Mouse (Mus musculus): Measurements from ENCODE around the gene Psd4. TPM values are rescaled to one million over a fixed set of nuclear protein-coding genes. Genes with fewer than 3 reads are reported as not detected.

Psd4 gene
- polyA plus RNA-seq, 1 experiment from 2014 or later, result 6.3 TPM

GRCm38 (mm10) chr2:24363818-24364217, 3.6 kb upstream of the Psd4 start:
- no peaks in the 10 kb centered on the region for H3K36me3 ChIP-seq
- no peak overlapping the region for H3K4me2 ChIP-seq (replicated peaks)
- H3K4me3 ChIP-seq (replicated peaks), result no peak overlapping the region
- H3K9me3 ChIP-seq, result no peaks in the 10 kb centered on the region
- H3K9ac ChIP-seq, result no peak overlapping the region
- 76% methylated on average over 3 of the region's 3 CpGs for WGBS
- no peaks in the 10 kb centered on the region for H3K4me1 ChIP-seq (replicated peaks)
- no peak for ATAC-seq
- H3K27ac ChIP-seq, result no peak overlapping the region
- no peaks in the 10 kb centered on the region for H3K27me3 ChIP-seq (replicated peaks)

DNA sequence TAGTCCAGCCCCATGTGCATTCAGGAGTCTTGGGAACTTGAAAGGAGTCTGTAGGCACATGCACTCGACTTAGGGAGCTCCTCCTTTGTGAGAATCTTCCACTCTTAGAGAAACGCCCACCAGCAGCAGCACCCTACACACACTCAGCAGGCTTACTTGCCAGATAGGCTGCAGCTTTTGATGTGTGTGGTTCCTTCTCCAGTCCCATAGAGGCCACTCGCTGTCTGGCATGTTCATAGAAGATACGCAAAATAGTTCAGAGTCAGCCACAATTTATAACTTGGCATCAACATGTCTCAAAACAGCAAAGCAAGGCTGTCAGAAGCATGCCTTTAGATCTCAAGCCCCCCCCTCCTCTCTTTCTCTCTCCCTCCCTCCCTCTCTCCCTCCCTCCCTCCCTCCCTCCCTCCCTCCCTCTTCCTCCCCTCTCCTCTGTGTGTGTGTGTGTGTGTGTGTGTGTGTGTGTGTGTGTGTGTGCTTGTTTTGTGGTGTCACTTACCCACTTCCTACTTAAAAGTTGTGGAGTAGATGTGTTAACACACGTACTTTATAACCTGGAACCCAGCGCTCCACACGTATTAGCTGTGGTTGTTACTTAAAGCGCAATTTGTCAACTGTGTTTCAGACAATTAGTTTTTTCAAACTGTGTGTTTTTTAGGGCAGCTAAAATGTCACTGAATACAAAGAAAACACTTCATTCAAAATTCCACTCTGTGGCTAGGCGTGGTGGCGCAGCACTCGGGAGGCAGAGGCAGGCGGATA, 985 bp upstream of the Psd4 start:
- ATAC-seq, result no peak
- Histone ChIP-seq H3K4me3 (replicated peaks) (no peak overlapping the region), H3K4me2 (replicated peaks) (no peak overlapping the region), H3K4me1 (replicated peaks) (no peaks in the 10 kb centered on the region), H3K27ac (no peak overlapping the region), H3K27me3 (replicated peaks) (no peaks in the 10 kb centered on the region), H3K36me3 (no peaks in the 10 kb centered on the region), H3K9me3 (no peaks in the 10 kb centered on the region), H3K9ac (no peak overlapping the region)
- 76% methylated on average over 12 of the region's 12 CpGs for WGBS

GRCm38 (mm10) chr2:24367895-24368261, 498 bp downstream of the Psd4 start:
- H3K4me2 ChIP-seq (replicated peaks), result peak overlapping the region; percentile 65
- H3K9me3 ChIP-seq, result no peaks in the 10 kb centered on the region
- H3K27me3 ChIP-seq (replicated peaks), result no peaks in the 10 kb centered on the region
- no peaks in the 10 kb centered on the region for H3K4me1 ChIP-seq (replicated peaks)
- WGBS, result 59% methylated on average over 4 of the region's 4 CpGs
- no peak overlapping the region for H3K27ac ChIP-seq
- peak overlapping the region; percentile 3; the same call in 1 of the 2 replicates for H3K9ac ChIP-seq
- peak; percentile 37 for ATAC-seq
- H3K4me3 ChIP-seq (replicated peaks), result peak overlapping the region; percentile 29
- H3K36me3 ChIP-seq, result no peaks in the 10 kb centered on the region

DNA sequence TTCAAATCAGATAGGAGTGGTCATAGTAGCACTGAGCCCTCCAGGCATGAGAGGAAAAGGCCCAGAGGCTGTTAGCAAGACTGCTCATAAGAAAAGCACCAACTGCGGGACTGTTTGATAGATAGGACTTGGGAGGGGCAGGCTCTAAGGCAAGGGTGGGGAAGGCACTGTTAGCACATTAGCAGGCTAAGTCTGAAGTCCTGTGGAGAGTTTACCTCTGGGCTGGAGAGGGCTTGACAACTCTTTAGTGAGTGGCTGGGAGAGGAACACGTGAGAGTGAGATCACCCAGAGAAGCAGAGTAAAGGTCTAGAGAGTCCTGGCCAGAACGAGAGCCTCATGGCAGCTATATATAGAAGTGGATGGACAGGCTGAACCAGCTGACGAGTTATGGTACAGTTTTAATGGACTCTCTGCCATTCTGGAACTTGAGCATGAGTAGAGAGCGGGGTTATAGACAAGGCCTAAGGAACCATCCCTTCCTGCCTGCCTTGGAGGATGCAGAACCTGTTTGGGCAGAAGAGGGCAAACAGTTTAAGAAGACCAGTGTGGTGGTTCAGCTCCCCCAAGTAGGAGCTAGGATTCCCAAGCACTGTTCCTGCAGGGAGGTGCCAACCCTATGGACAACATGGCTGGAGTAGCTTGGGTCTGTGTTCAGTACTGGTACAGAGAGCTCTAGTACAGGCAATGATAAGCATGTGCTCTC, 11.5 kb downstream of the Psd4 start:
- Histone ChIP-seq H3K4me3 (replicated peaks) (no peak overlapping the region), H3K4me1 (replicated peaks) (no peaks in the 10 kb centered on the region), H3K27me3 (replicated peaks) (no peaks in the 10 kb centered on the region), H3K9me3 (no peaks in the 10 kb centered on the region), H3K27ac (peak overlapping the region; percentile 29; the same call in 1 of the 2 replicates), H3K36me3 (no peaks in the 10 kb centered on the region), H3K9ac (no peak overlapping the region), H3K4me2 (replicated peaks) (no peak overlapping the region)
- 53% methylated on average over 5 of the region's 5 CpGs for WGBS
- peak; percentile 97 for ATAC-seq

DNA sequence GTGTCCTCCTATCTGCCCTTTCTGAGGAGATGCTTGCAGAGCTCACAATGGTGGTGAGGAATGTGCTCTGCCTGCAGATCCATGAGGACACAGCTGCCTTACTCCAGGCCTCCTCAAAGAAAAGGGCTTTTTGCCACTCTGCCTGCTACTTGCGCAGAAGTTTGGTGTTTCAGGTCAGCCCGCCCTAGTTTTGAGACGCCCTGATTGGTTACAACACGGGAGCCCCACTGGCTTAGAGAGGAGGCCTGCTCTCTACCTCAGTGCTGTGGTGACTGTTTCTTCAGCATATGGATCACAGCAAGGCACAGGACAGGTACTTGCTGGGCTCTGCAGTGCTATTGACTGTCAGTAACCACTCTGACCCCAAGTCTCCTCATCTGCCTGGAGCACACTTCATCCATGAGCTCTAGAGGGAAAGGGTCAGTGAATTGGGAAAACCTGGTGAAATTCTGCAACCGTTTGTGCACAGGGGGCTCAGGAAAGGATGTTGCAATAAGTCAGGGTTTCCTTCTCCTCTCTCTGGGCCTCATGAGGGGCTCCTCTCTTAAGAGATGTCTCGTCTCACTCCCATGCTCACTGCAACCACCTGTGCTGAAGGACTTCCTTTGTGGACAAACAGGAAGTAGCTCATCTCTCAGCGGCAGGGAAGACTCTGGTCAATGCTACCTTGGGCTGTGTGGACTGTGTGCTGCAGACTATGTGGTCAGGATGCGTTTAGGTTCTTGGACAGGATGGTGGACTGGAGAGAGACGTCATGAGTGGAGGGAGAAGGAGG, 15.3 kb downstream of the Psd4 start:
- no peaks in the 10 kb centered on the region for H3K27me3 ChIP-seq (replicated peaks)
- H3K9ac ChIP-seq, result no peak overlapping the region
- 72% methylated on average over 9 of the region's 9 CpGs for WGBS
- H3K4me3 ChIP-seq (replicated peaks), result no peak overlapping the region
- H3K36me3 ChIP-seq, result no peaks in the 10 kb centered on the region
- H3K4me2 ChIP-seq (replicated peaks), result no peak overlapping the region
- no peak for ATAC-seq
- H3K27ac ChIP-seq, result no peak overlapping the region
- no peaks in the 10 kb centered on the region for H3K9me3 ChIP-seq
- H3K4me1 ChIP-seq (replicated peaks), result peaks cover 11% of the 10 kb centered on the region

- no peaks in the 10 kb centered on the region for H3K36me3 ChIP-seq
- no peak for ATAC-seq
- peaks cover 11% of the 10 kb centered on the region for H3K4me1 ChIP-seq (replicated peaks)
- H3K9ac ChIP-seq, result no peak overlapping the region
- WGBS, result 74% methylated on average over 3 of the region's 3 CpGs
- H3K27me3 ChIP-seq (replicated peaks), result no peaks in the 10 kb centered on the region
- H3K4me2 ChIP-seq (replicated peaks), result no peak overlapping the region
- H3K9me3 ChIP-seq, result no peaks in the 10 kb centered on the region
- no peak overlapping the region for H3K4me3 ChIP-seq (replicated peaks)
- no peak overlapping the region for H3K27ac ChIP-seq
Measured at GRCm38 (mm10) chr2:24383636-24384035, 16.3 kb downstream of the Psd4 start.

- H3K4me1 ChIP-seq (replicated peaks), result peaks cover 11% of the 10 kb centered on the region
- no peaks in the 10 kb centered on the region for H3K9me3 ChIP-seq
- peak overlapping the region; percentile 29 for H3K27ac ChIP-seq
- H3K36me3 ChIP-seq, result no peaks in the 10 kb centered on the region
- peak; percentile 59 for ATAC-seq
- H3K4me3 ChIP-seq (replicated peaks), result no peak overlapping the region
- H3K27me3 ChIP-seq (replicated peaks), result no peaks in the 10 kb centered on the region
- H3K9ac ChIP-seq, result no peak overlapping the region
- H3K4me2 ChIP-seq (replicated peaks), result peak overlapping the region; percentile 29; the same call in 1 of the 2 replicates
Measured at GRCm38 (mm10) chr2:24384393-24384792, 17.0 kb downstream of the Psd4 start.

- Histone ChIP-seq H3K9ac (0 out of 2 replicates have a peak overlapping the region, but pooled peaks have one; percentile 6), H3K27me3 (replicated peaks) (no peaks in the 10 kb centered on the region), H3K9me3 (no peaks in the 10 kb centered on the region), H3K4me2 (replicated peaks) (peak overlapping the region; percentile 29), H3K4me3 (replicated peaks) (no peak overlapping the region), H3K36me3 (no peaks in the 10 kb centered on the region), H3K27ac (peak overlapping the region; percentile 29; the same call in 1 of the 2 replicates), H3K4me1 (replicated peaks) (peaks cover 11% of the 10 kb centered on the region)
- 74% methylated on average over 14 of the region's 14 CpGs for WGBS
- peak; percentile 85 for ATAC-seq
Measured at GRCm38 (mm10) chr2:24385111-24385961, 18.0 kb downstream of the Psd4 start.

DNA sequence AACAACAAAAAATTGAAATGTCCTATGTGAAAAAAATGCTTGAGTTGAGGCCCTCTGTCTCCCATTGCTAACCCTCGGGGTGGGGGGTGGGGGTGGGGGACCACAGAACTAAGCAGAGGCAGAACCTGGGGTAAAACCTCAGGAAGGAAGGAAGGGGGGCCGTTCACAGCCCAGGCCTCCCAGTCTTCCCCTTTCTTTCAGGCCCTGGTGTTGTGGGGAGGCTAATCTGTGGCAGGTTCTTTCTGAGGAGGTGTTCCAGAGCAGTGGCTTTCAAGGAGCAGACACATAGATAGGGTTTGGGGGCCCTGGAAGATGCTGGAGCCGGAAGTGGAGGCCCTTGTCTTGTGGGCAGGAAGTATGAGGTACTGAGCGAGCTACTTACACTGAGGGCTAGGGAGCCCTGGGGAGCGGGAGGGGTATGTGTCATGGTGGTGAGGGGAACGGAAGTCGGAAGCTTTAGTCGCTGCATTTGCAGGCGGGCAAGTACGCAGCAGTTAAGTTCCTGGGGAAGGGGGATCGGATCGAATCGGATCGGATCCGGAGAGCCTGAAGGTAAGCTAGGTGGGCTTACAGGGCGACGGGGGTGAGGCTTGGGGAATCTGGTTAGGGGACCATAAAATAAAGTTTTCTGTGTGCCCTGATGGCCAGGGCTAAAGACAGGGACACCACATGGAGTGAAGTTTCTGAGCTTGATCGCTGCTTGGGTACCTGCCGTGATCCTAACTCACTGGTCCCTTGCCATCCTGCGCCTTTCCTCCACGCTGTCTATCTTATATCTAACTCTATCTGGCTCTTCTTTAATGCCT, 19.0 kb downstream of the Psd4 start:
- peaks cover 11% of the 10 kb centered on the region for H3K4me1 ChIP-seq (replicated peaks)
- no peaks in the 10 kb centered on the region for H3K36me3 ChIP-seq
- H3K9me3 ChIP-seq, result no peaks in the 10 kb centered on the region
- H3K27ac ChIP-seq, result no peak overlapping the region
- WGBS, result 84% methylated on average over 21 of the region's 21 CpGs
- H3K9ac ChIP-seq, result no peak overlapping the region
- H3K4me3 ChIP-seq (replicated peaks), result no peak overlapping the region
- no peak overlapping the region for H3K4me2 ChIP-seq (replicated peaks)
- ATAC-seq, result no peak
- H3K27me3 ChIP-seq (replicated peaks), result no peaks in the 10 kb centered on the region

DNA sequence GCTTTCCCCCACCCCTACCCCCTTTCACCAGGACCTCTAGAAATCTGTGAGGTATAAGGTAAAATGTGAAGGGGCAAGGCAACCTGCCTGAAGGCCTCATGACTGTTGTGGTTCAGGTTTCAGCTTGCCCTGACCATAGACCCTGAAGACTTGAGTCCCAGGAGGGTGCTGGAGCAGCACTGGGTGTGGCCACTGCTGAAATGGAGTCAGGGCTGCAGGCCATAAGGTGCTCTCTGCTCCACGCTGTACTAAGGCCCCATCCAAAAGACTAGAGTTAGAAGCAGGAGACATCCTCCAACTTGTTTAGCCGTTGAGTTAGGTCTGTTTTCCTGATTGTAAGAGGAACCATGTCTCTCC, 19.6 kb downstream of the Psd4 start:
- no peak for ATAC-seq
- Histone ChIP-seq H3K9ac (no peak overlapping the region), H3K27me3 (replicated peaks) (no peaks in the 10 kb centered on the region), H3K27ac (no peak overlapping the region), H3K4me1 (replicated peaks) (peaks cover 11% of the 10 kb centered on the region), H3K9me3 (no peaks in the 10 kb centered on the region), H3K4me2 (replicated peaks) (no peak overlapping the region), H3K4me3 (replicated peaks) (no peak overlapping the region), H3K36me3 (no peaks in the 10 kb centered on the region)
- 87% methylated on average over 2 of the region's 2 CpGs for WGBS
